Mouse (Mus musculus) midbrain, embryonic 12.5 days (tissue): Measurements from ENCODE around the gene Pde10a. TPM values are rescaled to one million over a fixed set of nuclear protein-coding genes. Genes with fewer than 3 reads are reported as not detected.

ENCODE experiments used
- ATAC-seq: fragments of 200-750 bp; cut with Nextera tagmentation; 2 replicates; pipeline ENCODE4 v1.8.0; 2017; ENCODE audit warnings: low read depth, moderate TSS enrichment, moderate library complexity; ENCODE audit not compliant: low FRiP score
- H3K27ac ChIP-seq: fragments of 300-500 bp; sonication (generic); replicated peaks from 2 replicates; pipeline ENCODE4 v1.5.1; 2016; ENCODE audit warnings: mild to moderate bottlenecking
- H3K27me3 ChIP-seq: fragments of 300-500 bp; sonication (generic); 2 replicates; pipeline ENCODE4 v1.6.1; 2016; ENCODE audit warnings: mild to moderate bottlenecking
- H3K36me3 ChIP-seq: fragments of 300-500 bp; sonication (generic); 2 replicates; pipeline ENCODE4 v1.6.1; 2016
- H3K4me1 ChIP-seq: fragments of 300-500 bp; sonication (generic); 2 replicates; pipeline ENCODE4 v1.6.1; 2016
- H3K4me2 ChIP-seq: fragments of 300-500 bp; sonication (generic); replicated peaks from 2 replicates; pipeline ENCODE4 v1.6.1; 2016; ENCODE audit warnings: mild to moderate bottlenecking, moderate library complexity
- H3K4me3 ChIP-seq: fragments of 300-500 bp; sonication (generic); 2 replicates; pipeline ENCODE4 v1.5.1; 2016; ENCODE audit warnings: mild to moderate bottlenecking
- H3K9ac ChIP-seq: fragments of 300-500 bp; sonication (generic); replicated peaks from 2 replicates; pipeline ENCODE4 v1.6.1; 2016; ENCODE audit warnings: mild to moderate bottlenecking, moderate library complexity
- H3K9me3 ChIP-seq: fragments of 300-500 bp; sonication (generic); 2 replicates; pipeline ENCODE4 v1.6.1; 2016; ENCODE audit warnings: mild to moderate bottlenecking
- WGBS: fragments of 180-500 bp; shearing (Covaris S2); methylation state at CpG from one replicate; pipeline ENCODE4 v1.1.7; 2016; 5-methylcytosine and 5-hydroxymethylcytosine counted together
- polyA plus RNA-seq: library from polyadenylated mRNA; unstranded; fragments of >200 nt; fragmentation: Nextera tagmentation; extraction: Ambion mirVana; gene quantifications from 2 replicates; pipeline ENCODE4 v1.2.1, GENCODE M21; 2016

Pde10a gene
- polyA plus RNA-seq, 1 experiment from 2014 or later, result 9.9 TPM

DNA sequence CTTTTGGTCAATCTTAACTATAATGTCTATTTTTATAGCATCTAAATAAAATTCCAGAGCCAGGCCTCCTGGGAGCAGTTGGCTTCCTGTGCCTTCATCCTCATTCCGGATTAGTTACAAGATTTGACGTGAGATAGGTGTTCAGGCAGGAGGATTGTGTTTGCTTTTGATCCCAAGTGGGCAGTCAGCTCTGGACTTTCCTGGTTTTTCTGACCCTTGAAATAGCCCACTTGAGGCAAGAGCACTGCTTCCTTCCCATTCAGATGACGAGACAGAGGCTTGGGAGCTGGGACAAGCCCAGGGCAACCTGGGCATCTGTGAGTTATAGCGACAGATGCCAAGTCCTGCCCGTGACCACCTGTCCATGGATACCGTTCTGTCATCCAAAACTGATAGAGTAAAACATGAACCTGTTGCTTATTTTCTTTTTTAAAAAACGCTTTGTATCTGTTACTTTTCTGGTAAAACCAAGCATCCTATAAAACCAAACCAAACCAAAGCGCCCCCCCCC lies 199.3 kb downstream of the Pde10a start:
- Histone ChIP-seq H3K4me1 (peaks cover 7% of the 10 kb centered on the region; the same call in 1 of the 2 replicates), H3K27ac (no peak overlapping the region), H3K9me3 (no peaks in the 10 kb centered on the region), H3K4me3 (no peak overlapping the region), H3K27me3 (no peaks in the 10 kb centered on the region), H3K4me2 (no peak overlapping the region), H3K9ac (no peak overlapping the region), H3K36me3 (no peaks in the 10 kb centered on the region)
- WGBS, result 88% methylated on average over 8 of the region's 8 CpGs
- ATAC-seq, result no peak

DNA sequence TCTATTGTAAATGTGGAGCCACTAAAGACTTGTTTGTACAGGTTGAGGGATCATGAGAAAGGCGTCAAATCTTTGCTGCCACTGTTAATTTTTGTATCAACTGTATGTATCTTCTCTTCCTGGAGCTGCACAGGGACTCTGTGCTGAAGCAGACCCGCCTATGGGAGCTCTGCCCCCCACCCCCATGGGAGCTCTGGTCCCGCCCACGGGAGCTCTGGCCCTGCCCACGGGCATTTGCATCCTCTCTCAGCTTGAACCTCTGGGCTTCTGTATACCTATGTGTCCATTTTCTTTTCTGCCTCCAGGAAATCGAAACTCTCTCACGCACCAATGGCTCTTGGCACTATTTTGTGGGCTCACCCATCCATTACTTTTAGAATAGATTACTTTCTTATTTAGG lies 203.5 kb downstream of the Pde10a start:
- no peak for ATAC-seq
- Histone ChIP-seq H3K4me3 (no peak overlapping the region), H3K27ac (no peak overlapping the region), H3K36me3 (no peaks in the 10 kb centered on the region), H3K9me3 (no peaks in the 10 kb centered on the region), H3K4me1 (no peaks in the 10 kb centered on the region), H3K9ac (no peak overlapping the region), H3K27me3 (no peaks in the 10 kb centered on the region), H3K4me2 (no peak overlapping the region)
- WGBS, result 46% methylated on average over 7 of the region's 7 CpGs

DNA sequence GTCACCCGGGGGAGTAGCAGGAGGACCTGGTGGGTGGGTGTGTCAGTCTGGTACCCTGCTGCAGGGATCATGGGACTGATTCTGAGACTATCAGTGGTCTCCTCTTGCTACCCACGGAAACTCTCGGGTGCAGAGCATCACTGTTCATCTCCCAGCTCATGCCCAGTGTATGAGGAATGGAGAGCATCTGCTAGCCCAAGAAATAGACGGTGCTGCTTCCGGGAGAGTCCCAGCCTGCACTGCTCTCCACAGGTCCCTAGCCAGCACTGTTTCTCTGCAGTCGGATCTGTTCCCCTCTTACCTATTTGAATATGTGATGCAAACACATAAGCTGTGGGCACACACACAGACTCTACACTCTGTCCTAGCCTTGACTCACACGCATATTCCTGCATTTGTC lies 204.6 kb downstream of the Pde10a start:
- H3K27ac ChIP-seq, result no peak overlapping the region
- H3K9ac ChIP-seq, result no peak overlapping the region
- ATAC-seq, result no peak
- H3K9me3 ChIP-seq, result no peaks in the 10 kb centered on the region
- 81% methylated on average over 7 of the region's 7 CpGs for WGBS
- H3K4me1 ChIP-seq, result no peaks in the 10 kb centered on the region
- H3K27me3 ChIP-seq, result no peaks in the 10 kb centered on the region
- no peak overlapping the region for H3K4me2 ChIP-seq
- H3K4me3 ChIP-seq, result no peak overlapping the region
- no peaks in the 10 kb centered on the region for H3K36me3 ChIP-seq

DNA sequence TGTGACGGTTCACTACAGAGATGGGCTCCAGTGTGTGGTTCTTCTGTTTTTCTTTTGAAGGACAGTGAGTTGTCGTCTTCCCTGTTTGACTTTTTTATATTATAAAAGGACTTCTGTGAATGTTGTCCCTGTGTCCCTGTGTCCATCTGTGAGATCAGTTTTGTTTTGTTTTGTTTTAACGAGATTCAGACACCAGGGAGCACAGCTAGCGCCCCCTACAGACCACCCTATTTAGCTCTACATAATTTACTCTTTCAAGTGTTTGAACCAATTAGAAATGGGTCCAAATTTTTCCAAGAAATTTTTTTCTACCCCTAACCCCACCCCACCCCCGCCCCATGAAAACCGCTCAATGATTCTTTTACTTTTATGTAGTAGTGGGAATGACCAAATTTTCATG lies 205.9 kb downstream of the Pde10a start:
- no peaks in the 10 kb centered on the region for H3K4me1 ChIP-seq
- H3K27ac ChIP-seq, result no peak overlapping the region
- H3K9ac ChIP-seq, result no peak overlapping the region
- ATAC-seq, result no peak
- WGBS, result 62% methylated on average over 6 of the region's 6 CpGs
- H3K9me3 ChIP-seq, result no peaks in the 10 kb centered on the region
- no peaks in the 10 kb centered on the region for H3K36me3 ChIP-seq
- no peak overlapping the region for H3K4me3 ChIP-seq
- no peak overlapping the region for H3K4me2 ChIP-seq
- H3K27me3 ChIP-seq, result no peaks in the 10 kb centered on the region

DNA sequence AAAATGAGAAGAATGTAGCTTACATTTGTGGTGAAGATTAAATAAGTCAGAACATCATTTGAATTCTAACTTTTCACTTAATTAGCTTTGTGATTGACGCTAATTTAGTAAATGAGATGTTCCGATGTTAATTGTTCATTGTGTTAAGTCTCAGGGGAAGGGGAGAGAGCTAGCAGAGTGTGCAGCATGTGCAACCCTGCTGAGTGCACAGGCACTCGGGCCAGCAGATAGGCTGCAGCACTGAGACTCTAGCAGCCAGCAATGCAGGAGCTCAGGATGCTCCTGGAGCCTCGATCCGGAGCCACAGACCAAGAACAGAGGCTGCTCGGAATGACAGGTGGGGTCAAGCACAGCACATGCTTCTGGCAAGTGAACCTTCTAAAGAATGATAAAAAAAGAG lies 211.1 kb downstream of the Pde10a start:
- ATAC-seq, result no peak

DNA sequence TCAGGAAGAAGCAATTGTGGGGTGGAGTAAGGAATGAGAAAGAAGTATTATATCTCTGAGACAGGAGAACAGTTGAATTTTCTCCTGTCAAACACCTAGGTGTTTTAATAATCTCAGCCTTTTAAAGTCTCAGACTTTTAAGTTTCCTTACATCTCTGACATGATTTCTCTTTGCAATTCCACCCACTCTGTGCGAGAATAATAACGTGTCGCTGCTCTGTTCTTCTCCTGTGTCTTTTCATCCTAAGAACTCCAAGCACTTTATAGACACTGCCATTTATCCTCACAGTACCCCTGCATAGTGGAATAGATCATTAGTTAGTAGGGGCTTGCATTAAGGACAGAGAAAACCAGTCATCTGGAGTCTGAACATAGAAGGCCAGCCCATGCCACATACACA lies 217.6 kb downstream of the Pde10a start:
- H3K9me3 ChIP-seq, result no peaks in the 10 kb centered on the region
- WGBS, result 94% methylated on average over 3 of the region's 3 CpGs
- no peak overlapping the region for H3K9ac ChIP-seq
- no peak overlapping the region for H3K27ac ChIP-seq
- H3K36me3 ChIP-seq, result no peaks in the 10 kb centered on the region
- no peak overlapping the region for H3K4me3 ChIP-seq
- no peak overlapping the region for H3K4me2 ChIP-seq
- H3K4me1 ChIP-seq, result no peaks in the 10 kb centered on the region
- no peaks in the 10 kb centered on the region for H3K27me3 ChIP-seq
- ATAC-seq, result no peak

More for the DNA sequence above, 211.1 kb downstream of the Pde10a start:
- WGBS, result 75% methylated on average over 6 of the region's 6 CpGs
- Histone ChIP-seq H3K27me3 (no peaks in the 10 kb centered on the region), H3K9me3 (no peaks in the 10 kb centered on the region), H3K4me3 (no peak overlapping the region), H3K4me2 (no peak overlapping the region), H3K9ac (no peak overlapping the region), H3K36me3 (no peaks in the 10 kb centered on the region), H3K27ac (no peak overlapping the region), H3K4me1 (no peaks in the 10 kb centered on the region)

DNA sequence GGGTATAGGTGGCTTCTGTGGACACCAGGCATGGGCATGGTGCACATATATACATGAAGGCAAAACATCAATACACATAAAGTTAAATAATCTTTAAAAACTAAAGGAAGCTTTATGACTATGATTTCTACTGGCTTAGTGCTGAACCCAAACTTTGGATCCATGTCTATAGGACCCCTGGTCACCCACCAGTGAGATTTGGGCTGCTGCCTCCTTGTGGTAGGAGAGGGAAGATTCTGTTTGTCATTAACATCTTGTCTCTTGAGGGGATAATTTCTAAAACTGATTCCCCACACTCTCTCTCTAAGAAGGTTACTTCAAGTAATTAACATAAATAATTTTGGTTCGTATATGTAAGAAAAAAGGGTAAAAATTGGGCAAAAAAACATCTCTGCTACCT lies 220.2 kb downstream of the Pde10a start:
- 50% methylated on average over 1 of the region's 1 CpGs for WGBS
- Histone ChIP-seq H3K9me3 (no peaks in the 10 kb centered on the region), H3K4me1 (no peaks in the 10 kb centered on the region), H3K9ac (no peak overlapping the region), H3K27ac (no peak overlapping the region), H3K4me2 (no peak overlapping the region), H3K4me3 (no peak overlapping the region), H3K27me3 (no peaks in the 10 kb centered on the region), H3K36me3 (no peaks in the 10 kb centered on the region)
- ATAC-seq, result no peak

DNA sequence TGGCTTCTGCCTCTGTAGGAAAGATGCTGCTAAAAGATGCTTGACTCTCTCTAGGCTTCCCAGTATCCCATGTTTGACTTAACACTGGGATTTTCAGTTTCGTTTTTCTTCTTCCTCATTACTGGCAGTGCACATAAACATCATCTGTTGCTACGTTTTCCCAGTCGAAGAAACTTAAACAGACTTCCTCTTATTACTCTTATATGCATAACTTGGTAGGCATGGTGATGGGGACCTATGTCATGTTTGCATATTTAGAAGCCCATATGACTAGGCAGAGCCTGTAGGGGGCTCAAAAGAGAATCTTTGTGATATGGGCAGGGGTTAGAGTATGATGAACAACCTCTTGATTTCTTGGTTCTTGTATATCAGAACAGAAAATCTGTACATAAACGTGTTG lies 224.3 kb downstream of the Pde10a start:
- Histone ChIP-seq H3K27ac (no peak overlapping the region), H3K4me2 (no peak overlapping the region), H3K27me3 (no peaks in the 10 kb centered on the region), H3K9ac (no peak overlapping the region), H3K4me1 (no peaks in the 10 kb centered on the region), H3K9me3 (no peaks in the 10 kb centered on the region), H3K36me3 (no peaks in the 10 kb centered on the region), H3K4me3 (no peak overlapping the region)
- no peak for ATAC-seq
- 84% methylated on average over 4 of the region's 4 CpGs for WGBS

DNA sequence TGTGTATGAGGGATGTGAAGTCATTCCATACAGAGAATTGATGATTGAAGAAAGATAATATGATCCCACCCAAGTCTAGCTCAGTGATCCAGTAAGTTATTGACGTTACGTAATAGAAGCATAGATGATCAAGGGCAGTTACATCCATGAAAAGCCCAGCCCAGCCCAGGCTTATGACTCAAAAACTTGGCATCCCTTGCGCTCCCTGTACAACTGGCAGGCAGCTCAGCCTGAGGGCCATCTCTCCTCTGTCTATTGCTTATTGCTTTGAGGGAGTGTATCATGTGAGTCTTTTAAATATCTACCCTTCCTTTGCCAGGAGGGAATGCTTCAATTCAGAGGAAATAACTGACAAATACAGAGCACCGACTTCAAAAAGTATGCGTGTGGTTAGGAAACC lies 232.4 kb downstream of the Pde10a start:
- 91% methylated on average over 5 of the region's 5 CpGs for WGBS
- no peak overlapping the region for H3K9ac ChIP-seq
- no peaks in the 10 kb centered on the region for H3K27me3 ChIP-seq
- H3K27ac ChIP-seq, result no peak overlapping the region
- ATAC-seq, result no peak
- no peak overlapping the region for H3K4me2 ChIP-seq
- H3K4me1 ChIP-seq, result no peaks in the 10 kb centered on the region
- H3K9me3 ChIP-seq, result no peaks in the 10 kb centered on the region
- no peaks in the 10 kb centered on the region for H3K36me3 ChIP-seq
- no peak overlapping the region for H3K4me3 ChIP-seq

DNA sequence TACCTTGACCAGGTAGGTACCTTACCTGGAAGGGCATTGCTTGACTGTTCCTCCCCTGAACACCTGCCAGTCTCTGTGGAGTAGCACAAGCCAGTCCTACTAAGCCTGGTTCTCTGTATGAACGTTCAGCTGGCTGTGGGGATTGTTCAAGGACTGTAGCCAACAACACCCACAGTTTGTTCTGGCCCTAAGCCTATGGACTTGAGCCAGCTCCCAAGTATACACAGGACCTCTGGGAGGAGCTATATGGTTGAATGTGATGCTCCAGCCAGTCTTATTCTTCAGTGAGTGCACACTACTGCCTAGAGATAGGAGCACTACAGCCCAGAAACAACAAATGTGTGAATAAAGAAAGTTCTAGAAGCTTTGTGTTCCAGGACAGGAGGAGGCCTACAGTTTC lies 238.1 kb downstream of the Pde10a start:
- no peak overlapping the region for H3K27ac ChIP-seq
- ATAC-seq, result no peak

DNA sequence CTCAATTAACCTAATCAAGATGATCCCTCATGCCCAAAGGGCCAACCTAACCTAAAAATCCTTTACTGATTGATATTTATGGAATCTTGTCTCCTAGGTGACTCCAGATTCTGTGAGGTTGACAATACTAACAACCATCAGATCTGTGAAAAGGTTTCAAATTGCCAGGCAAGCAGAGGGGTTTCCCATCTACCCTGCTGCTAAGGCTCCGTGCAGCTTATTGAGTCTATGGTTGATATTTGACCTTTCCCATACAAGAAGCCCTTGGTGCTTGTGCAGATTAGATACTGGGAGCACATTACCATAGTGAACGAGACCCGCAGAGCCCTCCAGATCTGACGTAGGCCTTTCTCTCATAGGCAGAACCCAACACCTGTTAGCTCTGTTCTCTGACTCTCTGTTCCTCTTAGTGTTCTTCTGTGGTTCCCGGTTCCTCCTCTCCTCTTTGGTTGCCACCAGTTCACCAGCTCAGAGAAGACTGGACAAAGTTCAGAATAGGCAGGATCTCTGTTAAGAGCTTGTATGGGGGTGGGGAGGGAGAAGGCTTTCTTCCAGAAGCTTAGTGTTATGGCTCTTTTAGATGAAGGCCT lies 240.9 kb downstream of the Pde10a start:
- no peaks in the 10 kb centered on the region for H3K9me3 ChIP-seq
- no peak overlapping the region for H3K27ac ChIP-seq
- H3K4me2 ChIP-seq, result no peak overlapping the region
- H3K27me3 ChIP-seq, result no peaks in the 10 kb centered on the region
- no peak for ATAC-seq
- WGBS, result 87% methylated on average over 5 of the region's 5 CpGs
- no peak overlapping the region for H3K4me3 ChIP-seq
- H3K4me1 ChIP-seq, result no peaks in the 10 kb centered on the region
- H3K36me3 ChIP-seq, result no peaks in the 10 kb centered on the region
- H3K9ac ChIP-seq, result no peak overlapping the region

More for the DNA sequence above, 238.1 kb downstream of the Pde10a start:
- H3K9me3 ChIP-seq, result no peaks in the 10 kb centered on the region
- WGBS, result 67% methylated on average over 1 of the region's 1 CpGs
- H3K4me3 ChIP-seq, result no peak overlapping the region
- no peak overlapping the region for H3K4me2 ChIP-seq
- H3K4me1 ChIP-seq, result no peaks in the 10 kb centered on the region
- H3K9ac ChIP-seq, result no peak overlapping the region
- H3K27me3 ChIP-seq, result no peaks in the 10 kb centered on the region
- no peaks in the 10 kb centered on the region for H3K36me3 ChIP-seq

DNA sequence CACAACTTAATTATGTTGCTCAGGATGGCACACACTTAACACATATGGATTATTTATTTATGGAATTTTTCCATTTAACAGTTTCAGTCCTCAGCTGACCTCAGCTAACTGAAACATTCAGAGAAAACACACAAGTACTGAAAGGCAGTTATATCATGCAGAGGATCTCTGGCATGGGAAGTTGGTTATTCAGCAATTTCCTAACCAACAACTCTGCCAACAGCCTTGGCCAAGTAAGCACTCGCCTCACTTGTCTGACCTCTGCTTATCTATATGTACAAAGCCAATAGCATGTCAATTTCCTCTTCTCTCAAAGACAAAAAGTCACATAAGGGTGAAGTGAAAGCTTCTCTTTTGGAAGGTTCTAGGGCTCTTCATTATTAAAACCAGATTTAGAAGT lies 244.0 kb downstream of the Pde10a start:
- Histone ChIP-seq H3K4me3 (no peak overlapping the region), H3K4me2 (no peak overlapping the region), H3K27ac (no peak overlapping the region), H3K4me1 (no peaks in the 10 kb centered on the region), H3K36me3 (no peaks in the 10 kb centered on the region), H3K27me3 (no peaks in the 10 kb centered on the region), H3K9me3 (no peaks in the 10 kb centered on the region), H3K9ac (no peak overlapping the region)
- no peak for ATAC-seq
- 93% methylated on average over 1 of the region's 1 CpGs for WGBS

DNA sequence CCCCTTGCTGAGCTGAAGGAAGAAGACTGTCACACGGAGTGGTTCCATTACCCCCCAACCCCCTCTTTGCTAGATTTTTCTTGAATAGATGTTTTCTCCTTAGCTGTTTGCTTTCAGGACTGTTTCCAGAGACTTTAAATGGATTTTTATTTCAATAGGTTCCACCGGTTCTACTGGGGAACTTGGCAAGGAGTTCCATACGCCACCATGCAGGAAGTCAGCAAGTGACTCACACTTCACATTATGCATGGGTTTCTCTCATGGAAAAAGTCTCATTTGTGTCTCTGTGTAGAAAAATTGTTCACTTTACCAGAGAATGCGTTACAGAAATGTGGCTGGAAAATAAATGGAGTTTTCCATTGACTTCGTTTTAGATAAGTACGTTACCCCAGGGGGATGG lies 248.2 kb downstream of the Pde10a start:
- no peaks in the 10 kb centered on the region for H3K9me3 ChIP-seq
- 91% methylated on average over 6 of the region's 6 CpGs for WGBS
- H3K36me3 ChIP-seq, result no peaks in the 10 kb centered on the region
- H3K4me1 ChIP-seq, result no peaks in the 10 kb centered on the region
- no peak for ATAC-seq
- no peak overlapping the region for H3K4me2 ChIP-seq
- no peaks in the 10 kb centered on the region for H3K27me3 ChIP-seq
- H3K9ac ChIP-seq, result no peak overlapping the region
- no peak overlapping the region for H3K27ac ChIP-seq
- H3K4me3 ChIP-seq, result no peak overlapping the region
